Mouse (Mus musculus) ES-E14 (cell line): ENCODE measurements around the gene Dhrs9. TPM values are rescaled to one million over a fixed set of nuclear protein-coding genes. Genes with fewer than 3 reads are reported as not detected.
"Not testable (repeated sequence)": the region's sequence is repeated elsewhere in the genome, so short reads cannot be mapped to it uniquely, and the experiment has no call there.

Source experiments
- DNase-seq: peaks from one replicate; pipeline ENCODE4 v3.0.0-alpha.2; 2013; ENCODE audit warnings: low read depth, low spot score
- H3K27ac ChIP-seq: 2 replicates; pipeline ENCODE4 v1.5.1; 2012; ENCODE audit warnings: low read depth, mild to moderate bottlenecking, low read length, moderate library complexity, mixed read lengths; ENCODE audit not compliant: poor library complexity, insufficient read depth, severe bottlenecking
- H3K36me3 ChIP-seq: 2 replicates; pipeline ENCODE4 v1.6.1; 2012; ENCODE audit warnings: mild to moderate bottlenecking, low read length, moderate library complexity, mixed read lengths; ENCODE audit not compliant: control insufficient read depth, poor library complexity, insufficient read depth, severe bottlenecking
- H3K4me1 ChIP-seq, 2 experiments: fragments of 150-350 bp in 1 of 2; sonication (generic) in 1 of 2; 2 replicates each; pipeline ENCODE4 v1.6.1; 2012; ENCODE audit warnings: low read length in 2 of 2, mild to moderate bottlenecking in 1 of 2, mixed read lengths in 1 of 2; ENCODE audit not compliant: control insufficient read depth in 2 of 2, insufficient read depth in 2 of 2, poor library complexity in 1 of 2
- H3K4me3 ChIP-seq, 2 experiments: fragments of 150-350 bp in 1 of 2; sonication (generic) in 1 of 2; 2 replicates each; pipeline ENCODE4 v1.5.1; 2012; ENCODE audit warnings: low read length in 2 of 2, low read depth in 1 of 2, mild to moderate bottlenecking in 1 of 2, mixed read lengths in 1 of 2; ENCODE audit not compliant: insufficient read depth in 1 of 2, poor library complexity in 1 of 2, severe bottlenecking in 1 of 2
- H3K9ac ChIP-seq: 2 replicates; pipeline ENCODE4 v1.6.1; 2012; ENCODE audit warnings: low read depth, mild to moderate bottlenecking, low read length, mixed read lengths; ENCODE audit not compliant: poor library complexity, insufficient read depth, severe bottlenecking
- H3K9me3 ChIP-seq: fragments of 150-350 bp; sonication (generic); 2 replicates; pipeline ENCODE4 v1.6.1; 2012; ENCODE audit warnings: low read depth, mild to moderate bottlenecking, low read length; ENCODE audit not compliant: control insufficient read depth, insufficient read depth
- CHD2 ChIP-seq: IDR thresholded peaks from 2 replicates; pipeline ENCODE4 v1.6.1; 2014; ENCODE audit warnings: mild to moderate bottlenecking, low read depth, low read length, inconsistent platforms
- HCFC1 ChIP-seq: IDR thresholded peaks from 2 replicates; pipeline ENCODE4 v1.6.1; 2012; ENCODE audit warnings: low read length, inconsistent platforms, borderline replicate concordance; ENCODE audit not compliant: insufficient read depth
- MAFK ChIP-seq: IDR thresholded peaks from 2 replicates; pipeline ENCODE4 v1.6.1; 2014; ENCODE audit warnings: mild to moderate bottlenecking, low read depth, low read length, inconsistent platforms; ENCODE audit not compliant: insufficient read depth
- ZC3H11A ChIP-seq: IDR thresholded peaks from 2 replicates; pipeline ENCODE4 v1.6.1; 2012; ENCODE audit warnings: low read depth, mild to moderate bottlenecking, inconsistent platforms, low read length, borderline replicate concordance
- ZNF384 ChIP-seq: IDR thresholded peaks from 2 replicates; pipeline ENCODE4 v1.6.1; 2012; ENCODE audit warnings: low read depth, low read length, inconsistent platforms
- in situ Hi-C, 2 experiments: fragments of 600-800 bp; cut with MboI; formaldehyde crosslinking; loops; one replicate each; pipeline ENCODE4 v1.15.1; 2025; ENCODE audit warnings: low sequenced_read_pairs in 2 of 2, inconsistent platforms in 1 of 2; ENCODE audit not compliant: unreplicated experiment in 2 of 2
- total RNA-seq: library from RNA; depleted of rRNA; stranded (reverse); fragments of 300-350 nt; gene quantifications from 2 replicates; pipeline ENCODE4 v1.2.3, GENCODE M21; 2012; rRNA removed

The Dhrs9 gene
- 0.11 and 0.40 TPM in 2 replicates for total RNA-seq

GRCm38 (mm10) chr2:69380281-69380680, at the start of gene Dhrs9:
Dhrs9 (plus strand) TSS chr2:69380445.
- peaks cover 0 to 7% of the 10 kb centered on the region in 2 experiments; a peak in 2 of 4 replicates for H3K4me1 ChIP-seq
- no peak within 1 kb of the TSS for H3K4me3 ChIP-seq
- DNase-seq = no peak
- no peak within 1 kb of the TSS for H3K27ac ChIP-seq
- no peaks in the 10 kb centered on the region for H3K36me3 ChIP-seq
- TF ChIP-seq MAFK (no peak), HCFC1 (no peak), ZC3H11A (no peak), ZNF384 (no peak), CHD2 (no peak)
- in situ Hi-C loops = no loop called here
- no peak within 1 kb of the TSS for H3K9ac ChIP-seq
- H3K9me3 ChIP-seq = no peaks in the 10 kb centered on the region

- DNase-seq = not testable (repeated sequence)
These were observed 48.7 kb upstream of the Dhrs9 start for GRCm38 (mm10) chr2:69331523-69331922.

GRCm38 (mm10) chr2:69341506-69341905, 38.7 kb upstream of the Dhrs9 start:
- in situ Hi-C loops = no loop called here
- DNase-seq = no peak
- Histone ChIP-seq H3K27ac (no peak overlapping the region), H3K4me1 (no peaks in the 10 kb centered on the region), H3K36me3 (no peaks in the 10 kb centered on the region), H3K9me3 (no peaks in the 10 kb centered on the region), H3K4me3 (no peak overlapping the region), H3K9ac (no peak overlapping the region)
- no peak for TF ChIP-seq MAFK

More at GRCm38 (mm10) chr2:69331523-69331922, 48.7 kb upstream of the Dhrs9 start:
- H3K9ac ChIP-seq, H3K36me3 ChIP-seq, H3K27ac ChIP-seq, in situ Hi-C loops, H3K9me3 ChIP-seq, H3K4me1 ChIP-seq, H3K4me3 ChIP-seq: not testable (repeated sequence)

GRCm38 (mm10) chr2:69342496-69343221, 37.6 kb upstream of the Dhrs9 start, which contains the start of gene Abcb11:
Abcb11 (minus strand) TSS chr2:69342616.
- no peak within 1 kb of the TSS for H3K4me3 ChIP-seq
- no peak for DNase-seq
- H3K9ac ChIP-seq = no peak within 1 kb of the TSS
- no peaks in the 10 kb centered on the region for H3K4me1 ChIP-seq
- no peaks in the 10 kb centered on the region for H3K9me3 ChIP-seq
- no peaks in the 10 kb centered on the region for H3K36me3 ChIP-seq
- H3K27ac ChIP-seq = no peak within 1 kb of the TSS
- in situ Hi-C loops = no loop called here
- TF ChIP-seq ZNF384 = no peak
- TF ChIP-seq MAFK = no peak
- no peak for TF ChIP-seq CHD2
- TF ChIP-seq HCFC1 = no peak
- no peak for TF ChIP-seq ZC3H11A

GRCm38 (mm10) chr2:69355402-69355801, 24.8 kb upstream of the Dhrs9 start:
- H3K4me3 ChIP-seq, H3K27ac ChIP-seq, H3K9me3 ChIP-seq, H3K36me3 ChIP-seq, H3K4me1 ChIP-seq, DNase-seq, H3K9ac ChIP-seq, in situ Hi-C loops: not testable (repeated sequence)
